Mouse (Mus musculus) T-helper 2 cell (primary cell): ENCODE results near the gene Dgkk.
"Not testable (repeated sequence)": the region's sequence is repeated elsewhere in the genome, so short reads cannot be mapped to it uniquely, and the experiment has no call there.

Source experiments
- in situ Hi-C: fragments of 300-600 bp; cut with MboI, MseI; formaldehyde crosslinking; loops from one replicate; pipeline ENCODE4 v1.15.1; 2025; ENCODE audit warnings: high pct_unique_total_duplicates

Gene Dgkk

DNA sequence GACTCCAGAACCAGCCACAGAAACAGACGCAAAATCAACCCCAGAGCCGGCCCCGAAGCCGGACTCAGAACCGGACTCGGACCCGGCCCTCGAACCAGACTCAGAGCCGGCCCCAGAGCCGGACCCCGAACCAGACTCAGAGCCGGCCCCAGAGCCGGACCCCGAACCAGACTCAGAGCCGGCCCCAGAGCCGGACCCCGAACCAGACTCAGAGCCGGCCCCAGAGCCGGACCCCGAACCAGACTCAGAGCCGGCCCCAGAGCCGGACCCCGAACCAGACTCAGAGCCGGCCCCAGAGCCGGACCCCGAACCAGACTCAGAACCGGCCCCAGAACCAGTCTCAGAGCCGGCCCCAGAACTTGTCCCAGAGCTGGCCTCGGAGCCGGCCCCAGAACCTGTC is at the start of gene Dgkk:
Gene Dgkk (plus strand): TSS at position 301 of the 400 bp plus-strand sequence.
- in situ Hi-C loops: loop anchor here (5.0 kb wide), 1 partner anchor 58 kb away; no protein-coding TSS in a partner anchor

DNA sequence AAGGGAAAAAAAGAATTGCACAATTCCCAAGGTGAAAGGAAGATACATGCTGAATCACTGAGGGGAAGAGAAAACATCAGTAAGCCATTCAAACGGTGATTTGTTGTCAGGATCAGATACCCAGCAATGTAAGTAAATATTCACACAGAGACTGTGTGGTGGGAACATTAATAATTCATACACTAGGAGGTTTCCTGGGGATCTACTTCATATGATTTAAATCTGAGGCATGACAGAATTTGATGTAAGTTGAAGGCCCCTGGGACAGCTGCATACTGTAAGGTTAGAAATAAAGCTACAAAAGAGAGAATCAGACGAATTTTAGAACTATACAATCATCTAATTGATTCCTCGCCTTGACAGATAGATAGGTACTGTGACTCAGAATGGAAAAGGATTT is 45.1 kb upstream of the Dgkk start:
- in situ Hi-C loops: no loop called here

DNA sequence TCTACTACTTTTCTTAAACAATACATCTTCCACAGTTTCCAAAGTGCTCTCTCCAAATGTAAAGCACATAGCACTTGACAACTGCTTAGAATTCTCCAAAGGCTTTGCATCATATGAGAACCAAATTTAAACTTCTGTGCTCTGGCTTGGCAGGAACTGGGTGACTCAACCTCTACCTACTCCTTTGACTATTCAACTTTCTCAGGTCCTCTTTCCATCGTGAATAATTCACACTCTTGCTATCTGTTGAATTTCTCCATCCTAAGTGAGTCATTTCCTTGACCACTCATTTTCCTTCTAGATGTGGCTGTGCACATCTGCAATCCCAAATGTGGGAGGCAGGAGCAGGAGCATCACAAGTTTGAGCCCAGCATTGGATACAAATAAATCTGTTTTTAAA is 28.4 kb upstream of the Dgkk start:
- in situ Hi-C loops: no loop called here

DNA sequence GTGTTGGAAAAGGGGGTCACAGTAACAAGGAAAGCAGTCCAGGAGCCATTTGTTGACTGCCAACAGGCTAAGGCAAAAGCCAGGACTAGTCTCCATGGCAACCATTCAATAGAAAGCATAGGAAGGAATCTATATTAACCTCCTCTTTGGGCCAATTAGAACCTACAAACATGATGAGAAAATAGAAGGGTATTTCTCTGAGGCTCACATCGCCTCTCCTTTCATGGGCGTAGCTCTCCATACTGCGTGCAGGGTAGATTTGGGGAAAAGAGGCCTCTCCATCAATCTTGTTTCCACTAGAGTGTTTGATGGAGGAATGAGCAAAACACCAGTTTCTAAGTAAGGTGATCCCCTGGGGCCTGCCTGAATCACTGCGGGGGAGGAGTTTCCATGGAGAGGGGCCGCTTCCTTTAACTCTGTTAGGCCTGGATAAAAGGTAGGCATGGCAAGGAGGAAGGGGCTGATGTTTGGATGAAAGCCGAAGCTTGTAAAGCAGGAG is 27.5 kb upstream of the Dgkk start:
- in situ Hi-C loops: no loop called here

DNA sequence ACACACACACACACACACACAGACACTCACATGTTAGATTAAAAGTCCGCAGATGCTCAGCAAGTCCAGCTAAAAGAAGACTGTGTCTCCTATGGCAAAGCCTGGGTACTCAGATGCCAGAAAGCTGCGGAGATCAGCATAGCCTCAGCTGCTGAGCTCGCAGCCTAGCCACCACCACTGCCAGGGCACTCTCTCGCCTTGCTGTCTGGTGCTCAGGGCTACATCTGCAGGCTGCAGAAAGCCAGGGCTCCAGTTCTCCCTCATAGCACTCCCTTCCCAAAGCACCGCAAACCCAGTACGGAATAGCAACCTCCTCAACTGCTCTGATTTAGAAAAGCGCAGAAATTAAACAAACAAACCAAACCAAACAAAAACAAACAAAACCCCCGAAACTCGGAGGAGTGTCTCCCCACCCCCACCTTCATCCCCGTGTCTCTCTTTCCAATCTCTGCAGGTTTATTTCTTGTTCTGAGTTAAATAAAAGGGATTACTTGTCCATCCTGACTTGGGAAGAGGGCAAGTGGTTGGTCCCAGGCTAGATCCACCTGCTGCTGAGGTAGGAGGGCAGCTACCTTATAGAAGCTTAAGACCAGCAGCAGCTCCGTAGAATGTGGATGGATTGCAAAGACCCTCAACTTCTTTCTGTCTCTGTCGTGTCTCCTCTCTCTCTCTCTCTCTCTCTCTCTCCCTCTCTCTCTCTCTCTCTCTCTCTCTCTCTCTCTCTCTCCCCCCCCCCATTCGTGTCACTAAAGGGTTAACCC is 1.4 kb upstream of the Dgkk start:
- in situ Hi-C loops: loop anchor here (5.0 kb wide), 1 partner anchor 60 kb away; no protein-coding TSS in a partner anchor

DNA sequence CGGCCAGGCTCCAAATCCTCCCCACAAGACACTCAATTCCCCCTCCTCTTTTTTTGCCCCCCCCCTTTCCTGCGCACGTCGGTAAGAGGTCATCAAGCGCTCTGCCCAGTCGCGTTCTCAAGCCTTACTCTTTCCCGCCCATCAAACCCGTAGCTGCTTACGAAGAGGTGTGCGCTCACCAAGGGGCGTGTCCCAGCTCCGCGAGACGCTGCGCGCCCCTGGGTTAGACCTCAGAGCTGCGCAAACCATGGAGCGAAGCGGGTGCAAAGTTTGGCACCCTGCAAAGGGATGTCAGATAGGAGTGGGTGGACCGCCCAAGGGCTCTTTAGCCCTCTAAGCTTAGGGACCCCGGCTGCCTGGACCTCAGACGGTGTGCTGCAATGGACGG is 862 bp upstream of the Dgkk start:
- in situ Hi-C loops: loop anchor here (5.0 kb wide), 1 partner anchor 59 kb away; no protein-coding TSS in a partner anchor

- in situ Hi-C loops: loop anchor here (5.0 kb wide), 1 partner anchor 57 kb away; no protein-coding TSS in a partner anchor
These were observed 948 bp downstream of the Dgkk start for GRCm38 (mm10) chrX:6779969-6780539.

- in situ Hi-C loops: no loop called here
These were observed 53.4 kb downstream of the Dgkk start for GRCm38 (mm10) chrX:6832553-6832952.

DNA sequence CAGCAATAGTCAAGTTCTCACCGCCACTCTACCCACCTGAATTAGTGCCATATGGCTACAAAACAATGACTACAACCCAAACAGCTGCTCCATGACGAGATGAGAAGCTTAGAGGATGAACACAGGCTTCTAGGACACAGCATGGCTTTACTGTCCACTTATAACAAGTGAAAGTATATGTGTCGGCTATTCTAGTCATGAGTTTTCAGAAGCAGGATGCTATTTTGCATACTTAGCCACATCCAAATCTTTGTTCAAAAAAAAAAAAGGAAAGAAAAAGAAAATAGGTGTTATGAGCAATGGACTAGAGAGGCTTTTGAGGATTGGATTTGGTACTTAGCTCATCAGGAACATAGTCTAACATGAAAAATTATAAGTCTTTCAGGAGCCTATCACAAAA is 74.4 kb downstream of the Dgkk start:
- in situ Hi-C loops: loop anchor here (25.0 kb wide), 1 partner anchor 416 kb away; no protein-coding TSS in a partner anchor

DNA sequence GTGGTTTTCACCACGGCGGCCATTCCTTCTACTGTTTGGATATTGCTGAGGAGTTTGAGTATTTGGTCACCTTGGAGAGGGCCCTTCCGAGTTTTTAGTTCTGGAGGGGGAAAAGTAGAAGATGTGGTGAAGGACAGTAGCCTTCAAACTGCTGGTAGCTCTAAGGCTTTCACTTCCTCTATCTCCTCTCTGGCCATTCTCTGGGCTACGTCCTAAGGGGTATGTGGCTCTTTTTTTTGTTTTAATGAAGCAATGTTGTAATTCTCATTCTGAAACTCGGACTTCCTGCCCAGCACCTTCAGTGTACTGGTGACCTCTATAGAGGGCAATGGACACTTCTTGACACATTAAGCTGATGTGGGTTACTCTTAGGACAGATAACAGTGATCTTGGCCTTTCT is 75.0 kb downstream of the Dgkk start:
- in situ Hi-C loops: loop anchor here (25.0 kb wide), 1 partner anchor 417 kb away; no protein-coding TSS in a partner anchor

GRCm38 (mm10) chrX:6893933-6894332 is 114.8 kb downstream of the Dgkk start:
- in situ Hi-C loops: no loop called here

DNA sequence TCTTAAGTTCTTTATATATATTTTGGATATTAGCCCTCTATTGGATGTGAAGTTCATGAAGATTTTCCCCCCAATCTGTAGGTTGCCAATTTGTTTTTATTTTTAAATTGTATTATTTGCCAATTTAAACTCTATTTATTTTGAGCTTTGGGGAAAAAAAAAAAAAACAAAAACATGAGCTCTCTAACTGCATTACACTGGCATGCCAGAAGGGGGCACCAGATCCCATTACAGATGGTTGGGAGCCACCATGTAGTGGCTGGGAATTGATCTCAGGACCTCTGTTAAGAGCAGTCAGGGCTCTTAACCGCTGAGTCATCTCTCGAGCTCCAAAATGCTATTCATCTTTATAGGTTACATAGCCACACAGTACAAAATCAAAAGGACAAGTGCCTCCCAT is 131.9 kb downstream of the Dgkk start:
- in situ Hi-C loops: no loop called here

DNA sequence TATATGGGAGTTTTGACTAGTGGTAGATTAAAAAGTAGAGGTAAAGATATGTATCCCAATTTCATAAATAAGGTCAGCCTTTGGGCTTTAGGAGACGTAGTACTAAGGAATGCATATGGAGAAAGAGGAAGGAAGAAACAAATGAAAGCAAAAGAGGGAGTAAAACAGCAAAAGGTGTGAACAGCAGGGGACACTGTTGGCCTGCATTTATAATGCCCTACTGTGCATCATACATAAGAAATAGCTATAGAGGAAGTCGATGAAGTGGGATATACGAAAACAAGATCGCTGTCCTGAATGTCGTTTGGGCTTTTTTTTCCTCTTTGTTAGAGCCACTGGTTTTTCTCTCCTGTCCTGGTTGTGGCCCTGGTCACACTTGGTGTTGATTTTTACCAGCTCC is 143.1 kb downstream of the Dgkk start:
- in situ Hi-C loops: no loop called here

GRCm38 (mm10) chrX:6926224-6926623 is 147.1 kb downstream of the Dgkk start:
- in situ Hi-C loops: no loop called here

DNA sequence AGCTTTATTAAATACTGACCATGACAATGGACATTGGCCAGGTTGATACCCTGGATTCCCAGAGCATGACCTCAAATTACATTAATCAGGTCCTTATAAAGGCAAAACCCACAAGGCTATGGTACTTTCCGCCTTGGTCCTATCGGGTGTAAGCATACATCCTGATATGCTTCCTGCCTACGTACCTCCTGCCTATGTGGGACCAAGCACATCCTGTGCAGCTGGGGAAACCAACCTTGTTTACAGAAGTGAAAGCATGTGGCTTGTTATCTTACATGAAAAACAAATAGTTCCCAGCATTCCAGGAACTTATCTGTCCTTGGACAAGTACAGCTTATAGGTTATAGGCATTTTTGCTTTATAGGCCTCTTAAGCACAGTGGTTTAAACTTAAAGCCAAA is 189.5 kb downstream of the Dgkk start:
- in situ Hi-C loops: no loop called here

GRCm38 (mm10) chrX:6971956-6972355 is 192.8 kb downstream of the Dgkk start:
- in situ Hi-C loops: no loop called here

DNA sequence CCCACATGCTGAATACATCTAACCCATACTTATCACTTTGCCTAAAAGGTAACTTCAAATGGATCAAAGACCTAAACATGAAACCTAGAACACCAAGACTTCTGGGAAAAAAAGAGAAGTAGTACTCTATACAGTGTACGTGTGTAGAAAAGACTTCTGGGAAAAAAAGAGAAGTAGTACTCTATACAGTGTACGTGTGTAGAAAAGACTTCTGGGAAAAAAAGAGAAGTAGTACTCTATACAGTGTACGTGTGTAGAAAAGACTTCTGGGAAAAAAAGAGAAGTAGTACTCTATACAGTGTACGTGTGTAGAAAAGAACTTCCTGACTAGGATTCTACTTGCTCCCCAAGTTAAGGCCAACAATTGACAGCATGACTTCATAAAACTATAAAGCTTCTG is 204.8 kb downstream of the Dgkk start:
- in situ Hi-C loops: not testable (repeated sequence)
